Mouse (Mus musculus): ENCODE results near the gene AI413582. TPM values are rescaled to one million over a fixed set of nuclear protein-coding genes. Genes with fewer than 3 reads are reported as not detected.

The AI413582 gene
- polyA plus RNA-seq, 1 experiment from 2014 or later = 20.2 TPM

- H3K4me1 ChIP-seq (ENCODE audit: control insufficient read depth, insufficient read depth, low read length) = no peaks in the 10 kb centered on the region
- no peak overlapping the region for H3K9ac ChIP-seq (ENCODE audit: low read length)
- DNase-seq (ENCODE audit: low spot score, missing footprints) (no peak), ATAC-seq (ENCODE audit: low FRiP score) (no peak)
- peaks cover 9% of the 10 kb centered on the region for H3K36me3 ChIP-seq (ENCODE audit: control insufficient read depth, insufficient read depth, low read length)
- H3K27ac ChIP-seq (ENCODE audit: low read depth, low read length) = no peak overlapping the region
- H3K4me2 ChIP-seq = no peak overlapping the region
- no peaks in the 10 kb centered on the region for H3K27me3 ChIP-seq (ENCODE audit: control insufficient read depth, insufficient read depth, low read length)
- no peak overlapping the region for H3K4me3 ChIP-seq (ENCODE audit: low read depth, low read length)
- H3K9me3 ChIP-seq (ENCODE audit: control insufficient read depth, low read length) = no peaks in the 10 kb centered on the region
- 85% methylated on average over 10 of the region's 10 CpGs for WGBS
Measured at GRCm38 (mm10) chr17:27573772-27574320, 8.3 kb upstream of the AI413582 start.

- no peak overlapping the region for H3K4me3 ChIP-seq (ENCODE audit: low read depth, low read length)
- H3K4me1 ChIP-seq (ENCODE audit: control insufficient read depth, insufficient read depth, low read length) = no peaks in the 10 kb centered on the region
- no peaks in the 10 kb centered on the region for H3K9me3 ChIP-seq (ENCODE audit: control insufficient read depth, low read length)
- no peaks in the 10 kb centered on the region for H3K27me3 ChIP-seq (ENCODE audit: control insufficient read depth, insufficient read depth, low read length)
- no peak overlapping the region for H3K9ac ChIP-seq (ENCODE audit: low read length)
- ATAC-seq (ENCODE audit: low FRiP score) = no peak
- peaks cover 5% of the 10 kb centered on the region; the same call in 1 of the 2 replicates for H3K36me3 ChIP-seq (ENCODE audit: control insufficient read depth, insufficient read depth, low read length)
- WGBS = 76% methylated on average over 8 of the region's 8 CpGs
- H3K27ac ChIP-seq (ENCODE audit: low read depth, low read length) = no peak overlapping the region
- no peak overlapping the region for H3K4me2 ChIP-seq
- DNase-seq (ENCODE audit: low spot score, missing footprints) = no peak
Measured at GRCm38 (mm10) chr17:27571315-27571714, 5.8 kb upstream of the AI413582 start.

DNA sequence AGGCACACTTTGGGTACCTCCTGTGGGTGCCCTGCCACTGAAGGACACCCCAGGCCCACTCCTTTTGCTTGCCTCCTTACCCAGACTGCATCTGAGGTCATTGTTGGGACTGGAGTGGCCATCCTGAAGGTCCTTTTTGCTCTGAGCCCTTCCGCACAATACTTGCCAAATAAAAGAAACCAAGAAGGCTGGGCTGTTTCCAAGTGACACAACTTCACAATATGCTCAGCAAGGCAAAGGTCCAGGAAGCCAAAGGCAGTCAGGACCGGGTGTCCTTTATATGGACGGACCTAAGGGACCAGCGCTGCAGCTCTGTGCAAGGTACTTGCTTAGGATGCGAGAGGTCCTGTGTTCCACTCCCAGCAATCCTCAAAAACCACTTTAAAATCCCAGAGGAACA, 2.7 kb upstream of the AI413582 start:
- Histone ChIP-seq H3K9ac (ENCODE audit: low read length) (no peak overlapping the region), H3K36me3 (ENCODE audit: control insufficient read depth, insufficient read depth, low read length) (no peaks in the 10 kb centered on the region), H3K9me3 (ENCODE audit: control insufficient read depth, low read length) (no peaks in the 10 kb centered on the region), H3K4me2 (no peak overlapping the region), H3K27me3 (ENCODE audit: control insufficient read depth, insufficient read depth, low read length) (no peaks in the 10 kb centered on the region), H3K4me3 (ENCODE audit: low read depth, low read length) (no peak overlapping the region), H3K27ac (ENCODE audit: low read depth, low read length) (no peak overlapping the region), H3K4me1 (ENCODE audit: control insufficient read depth, insufficient read depth, low read length) (peaks cover 16% of the 10 kb centered on the region)
- 91% methylated on average over 5 of the region's 5 CpGs for WGBS
- no peak for ATAC-seq (ENCODE audit: low FRiP score)
- DNase-seq (ENCODE audit: low spot score, missing footprints) = no peak

GRCm38 (mm10) chr17:27565942-27566267, 349 bp upstream of the AI413582 start:
- H3K27ac ChIP-seq (ENCODE audit: low read depth, low read length) = no peak overlapping the region

DNA sequence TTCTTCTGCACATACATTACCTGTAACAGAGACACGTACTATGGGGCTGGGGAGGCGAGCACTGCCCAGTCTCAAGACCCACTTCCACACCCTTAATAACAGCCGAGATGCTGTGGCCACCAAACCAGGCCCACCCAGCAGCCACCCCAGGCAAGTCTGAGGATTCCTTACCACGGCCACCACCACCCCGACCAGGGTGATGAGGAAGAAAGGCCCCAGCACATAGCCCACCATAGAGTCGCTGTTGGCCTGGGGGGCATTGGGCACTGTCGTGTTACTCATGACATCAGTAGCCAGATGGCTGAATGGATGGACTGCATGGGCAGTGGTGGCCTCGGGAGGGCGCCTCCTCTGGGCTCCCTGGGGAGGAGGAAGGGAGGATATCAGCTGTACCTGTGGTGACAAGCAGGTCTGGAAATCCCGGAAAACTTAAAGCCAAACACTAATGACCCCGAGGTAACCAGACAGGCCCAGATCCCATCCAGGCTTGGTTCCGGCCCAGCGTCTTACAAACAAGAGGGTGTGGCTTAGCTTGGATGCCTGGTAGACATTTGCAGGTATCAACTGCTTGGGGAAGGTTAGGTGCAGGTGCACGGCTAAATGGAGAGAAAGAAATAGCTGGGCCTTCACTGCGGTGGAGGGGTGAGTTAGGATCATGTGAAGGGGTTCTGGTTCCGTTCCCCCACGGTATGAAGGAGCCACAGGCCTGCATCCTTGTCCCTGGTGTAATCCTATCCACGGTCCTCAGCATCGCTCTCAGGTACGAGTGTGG, 979 bp downstream of the AI413582 start:
- Histone ChIP-seq H3K4me1 (ENCODE audit: control insufficient read depth, insufficient read depth, low read length) (peaks cover 25% of the 10 kb centered on the region), H3K9me3 (ENCODE audit: control insufficient read depth, low read length) (no peaks in the 10 kb centered on the region), H3K27me3 (ENCODE audit: control insufficient read depth, insufficient read depth, low read length) (no peaks in the 10 kb centered on the region), H3K27ac (ENCODE audit: low read depth, low read length) (no peak overlapping the region), H3K4me2 (peak overlapping the region; percentile 91), H3K9ac (ENCODE audit: low read length) (no peak overlapping the region), H3K4me3 (ENCODE audit: low read depth, low read length) (peak overlapping the region; percentile 54), H3K36me3 (ENCODE audit: control insufficient read depth, insufficient read depth, low read length) (no peaks in the 10 kb centered on the region)
- WGBS = 8% methylated on average over 20 of the region's 20 CpGs
- DNase-seq (ENCODE audit: low spot score, missing footprints) (peak; percentile 93), ATAC-seq (ENCODE audit: low FRiP score) (no peak)

More at GRCm38 (mm10) chr17:27565942-27566267, 349 bp upstream of the AI413582 start:
- no peak for DNase-seq (ENCODE audit: low spot score, missing footprints)
- Histone ChIP-seq H3K9ac (ENCODE audit: low read length) (peak overlapping the region; percentile 72), H3K36me3 (ENCODE audit: control insufficient read depth, insufficient read depth, low read length) (no peaks in the 10 kb centered on the region), H3K27me3 (ENCODE audit: control insufficient read depth, insufficient read depth, low read length) (no peaks in the 10 kb centered on the region), H3K9me3 (ENCODE audit: control insufficient read depth, low read length) (no peaks in the 10 kb centered on the region), H3K4me1 (ENCODE audit: control insufficient read depth, insufficient read depth, low read length) (peaks cover 19% of the 10 kb centered on the region), H3K4me3 (ENCODE audit: low read depth, low read length) (peak overlapping the region; percentile 54), H3K4me2 (peak overlapping the region; percentile 91)
- no peak; the same call in 1 of the 2 replicates for ATAC-seq (ENCODE audit: low FRiP score)
- 0% methylated on average over 13 of the region's 13 CpGs for WGBS

GRCm38 (mm10) chr17:27563771-27564244, 1.7 kb downstream of the AI413582 start:
- 59% methylated on average over 7 of the region's 7 CpGs for WGBS
- Histone ChIP-seq H3K4me1 (ENCODE audit: control insufficient read depth, insufficient read depth, low read length) (peaks cover 33% of the 10 kb centered on the region), H3K4me3 (ENCODE audit: low read depth, low read length) (no peak overlapping the region)

DNA sequence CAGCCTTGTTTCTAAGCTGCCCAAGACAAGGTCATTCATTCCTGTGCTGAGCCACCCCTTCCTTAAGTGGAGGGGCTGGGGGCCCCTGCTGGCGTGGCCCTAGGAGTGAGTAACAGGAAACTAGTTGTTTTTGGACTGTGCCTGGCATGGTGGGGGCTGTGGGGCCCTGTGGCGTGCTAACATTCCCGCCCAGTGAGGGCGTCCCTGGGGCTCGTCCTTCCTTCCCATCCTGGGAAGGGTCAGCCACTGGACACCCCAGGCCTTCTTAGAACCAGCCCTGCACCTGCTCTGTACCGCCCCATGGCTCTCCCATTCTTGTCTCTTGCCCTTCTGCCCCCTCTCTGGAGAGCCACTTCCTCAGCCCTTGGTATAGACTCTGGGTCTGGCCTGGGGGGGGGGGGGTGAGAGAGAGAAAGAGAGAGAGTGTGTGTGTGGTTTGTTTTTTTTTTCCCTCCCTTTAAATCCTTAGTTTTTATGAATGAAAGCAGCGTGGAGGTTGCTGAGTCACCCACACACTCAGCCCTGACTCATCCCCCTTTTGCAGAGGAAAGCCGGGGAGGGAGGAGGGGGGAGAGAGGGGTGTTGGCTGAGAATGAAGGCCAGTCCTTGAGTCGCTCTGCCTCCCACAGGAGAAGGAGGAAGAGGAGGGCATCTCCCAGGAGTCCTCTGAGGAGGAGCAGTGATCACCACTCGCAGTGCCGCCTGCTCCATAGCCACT, 3.6 kb downstream of the AI413582 start:
- H3K9ac ChIP-seq (ENCODE audit: low read length) = no peak overlapping the region
- 54% methylated on average over 8 of the region's 11 CpGs for WGBS
- no peaks in the 10 kb centered on the region for H3K9me3 ChIP-seq (ENCODE audit: control insufficient read depth, low read length)
- H3K4me1 ChIP-seq (ENCODE audit: control insufficient read depth, insufficient read depth, low read length) = peaks cover 45% of the 10 kb centered on the region
- DNase-seq (ENCODE audit: low spot score, missing footprints) = no peak
- no peak overlapping the region for H3K4me2 ChIP-seq
- H3K4me3 ChIP-seq (ENCODE audit: low read depth, low read length) = no peak overlapping the region
- no peaks in the 10 kb centered on the region for H3K27me3 ChIP-seq (ENCODE audit: control insufficient read depth, insufficient read depth, low read length)
- H3K36me3 ChIP-seq (ENCODE audit: control insufficient read depth, insufficient read depth, low read length) = no peaks in the 10 kb centered on the region
- no peak for ATAC-seq (ENCODE audit: low FRiP score)
- H3K27ac ChIP-seq (ENCODE audit: low read depth, low read length) = no peak overlapping the region

More at GRCm38 (mm10) chr17:27563771-27564244, 1.7 kb downstream of the AI413582 start:
- Histone ChIP-seq H3K4me2 (no peak overlapping the region), H3K27ac (ENCODE audit: low read depth, low read length) (no peak overlapping the region), H3K9me3 (ENCODE audit: control insufficient read depth, low read length) (no peaks in the 10 kb centered on the region), H3K9ac (ENCODE audit: low read length) (no peak overlapping the region), H3K36me3 (ENCODE audit: control insufficient read depth, insufficient read depth, low read length) (no peaks in the 10 kb centered on the region), H3K27me3 (ENCODE audit: control insufficient read depth, insufficient read depth, low read length) (no peaks in the 10 kb centered on the region)
- DNase-seq (ENCODE audit: low spot score, missing footprints) (peak; percentile 85), ATAC-seq (ENCODE audit: low FRiP score) (no peak)

GRCm38 (mm10) chr17:27560926-27561480, 4.6 kb downstream of the AI413582 start:
- Histone ChIP-seq H3K4me1 (ENCODE audit: control insufficient read depth, insufficient read depth, low read length) (peaks cover 43% of the 10 kb centered on the region), H3K36me3 (ENCODE audit: control insufficient read depth, insufficient read depth, low read length) (no peaks in the 10 kb centered on the region), H3K4me2 (no peak overlapping the region), H3K4me3 (ENCODE audit: low read depth, low read length) (no peak overlapping the region), H3K9me3 (ENCODE audit: control insufficient read depth, low read length) (no peaks in the 10 kb centered on the region), H3K27ac (ENCODE audit: low read depth, low read length) (no peak overlapping the region), H3K27me3 (ENCODE audit: control insufficient read depth, insufficient read depth, low read length) (no peaks in the 10 kb centered on the region), H3K9ac (ENCODE audit: low read length) (no peak overlapping the region)
- ATAC-seq (ENCODE audit: low FRiP score) (no peak), DNase-seq (ENCODE audit: low spot score, missing footprints) (no peak)
- 87% methylated on average over 13 of the region's 13 CpGs for WGBS

Measured in midbrain, embryonic 11.5 days (tissue).